Mouse (Mus musculus) stomach, embryonic 16.5 days (tissue): Measurements from ENCODE around the gene Gpr119. TPM values are rescaled to one million over a fixed set of nuclear protein-coding genes. Genes with fewer than 3 reads are reported as not detected.

ENCODE experiments used
- ATAC-seq: fragments of 200-750 bp; cut with Nextera tagmentation; 2 replicates; pipeline ENCODE4 v1.8.0; 2017; ENCODE audit warnings: moderate number of reproducible peaks, moderate TSS enrichment; ENCODE audit not compliant: insufficient read depth, low FRiP score
- H3K27ac ChIP-seq: fragments of 300-500 bp; sonication (generic); 2 replicates; pipeline ENCODE4 v1.5.1; 2014; ENCODE audit warnings: low read length
- H3K27me3 ChIP-seq: fragments of 300-500 bp; sonication (generic); 2 replicates; pipeline ENCODE4 v1.6.1; 2014; ENCODE audit warnings: low read length, control low read depth, mixed read lengths; ENCODE audit not compliant: control insufficient read depth, insufficient read depth
- H3K36me3 ChIP-seq: fragments of 300-500 bp; sonication (generic); 2 replicates; pipeline ENCODE4 v1.6.1; 2014; ENCODE audit warnings: low read length; ENCODE audit not compliant: control insufficient read depth, insufficient read depth
- H3K4me1 ChIP-seq: fragments of 300-500 bp; sonication (generic); 2 replicates; pipeline ENCODE4 v1.6.1; 2014; ENCODE audit warnings: low read length, control low read depth, mixed read lengths; ENCODE audit not compliant: control insufficient read depth, insufficient read depth
- H3K4me2 ChIP-seq: fragments of 300-500 bp; sonication (generic); 2 replicates; pipeline ENCODE4 v1.6.1; 2014; ENCODE audit warnings: low read depth, low read length, mixed read lengths
- H3K4me3 ChIP-seq: fragments of 300-500 bp; sonication (generic); replicated peaks from 2 replicates; pipeline ENCODE4 v1.5.1; 2014; ENCODE audit warnings: mild to moderate bottlenecking, low read length
- H3K9ac ChIP-seq: fragments of 300-500 bp; sonication (generic); 2 replicates; pipeline ENCODE4 v1.6.1; 2014; ENCODE audit warnings: low read length
- H3K9me3 ChIP-seq: fragments of 300-500 bp; sonication (generic); replicated peaks from 2 replicates; pipeline ENCODE4 v1.6.1; 2016; ENCODE audit warnings: low read length, control low read depth; ENCODE audit not compliant: control insufficient read depth
- WGBS: fragments of 180-500 bp; shearing (Covaris S2); extraction: QIAGEN DNeasy Blood & Tissue Kit; methylation state at CpG from one replicate; pipeline ENCODE4 v1.1.7; 2014; 5-methylcytosine and 5-hydroxymethylcytosine counted together
- polyA plus RNA-seq: library from polyadenylated mRNA; unstranded; fragments of >200 nt; fragmentation: Nextera tagmentation; extraction: Ambion mirVana; gene quantifications from 2 replicates; pipeline ENCODE4 v1.2.1, GENCODE M21; 2015

Gpr119 gene
- 0.14 TPM in 1 of 2 replicates, not detected in the other for polyA plus RNA-seq

- no peak within 1 kb of the TSS for H3K4me3 ChIP-seq
- no peak within 1 kb of the TSS for H3K27ac ChIP-seq
- H3K9me3 ChIP-seq: no peaks in the 10 kb centered on the region
- ATAC-seq: no peak
- no peaks in the 10 kb centered on the region for H3K4me1 ChIP-seq
- 51% methylated on average over 4 of the region's 4 CpGs for WGBS
- no peak within 1 kb of the TSS for H3K4me2 ChIP-seq
- H3K9ac ChIP-seq: no peak within 1 kb of the TSS
- no peaks in the 10 kb centered on the region for H3K36me3 ChIP-seq
- no peaks in the 10 kb centered on the region for H3K27me3 ChIP-seq
Measured at GRCm38 (mm10) chrX:48674171-48674570, at the start of gene Gpr119. Gene Gpr119 (minus strand): TSS chrX:48674478.

- Histone ChIP-seq H3K4me2 (no peak overlapping the region), H3K27me3 (no peaks in the 10 kb centered on the region), H3K9me3 (no peaks in the 10 kb centered on the region), H3K27ac (no peak overlapping the region), H3K36me3 (no peaks in the 10 kb centered on the region; the same call in 1 of the 2 replicates), H3K4me3 (no peak overlapping the region), H3K4me1 (no peaks in the 10 kb centered on the region), H3K9ac (no peak overlapping the region)
- WGBS: 87% methylated on average over 8 of the region's 8 CpGs
- ATAC-seq: no peak
Measured at GRCm38 (mm10) chrX:48712846-48713245, 38.6 kb upstream of the Gpr119 start.

GRCm38 (mm10) chrX:48709701-48710100 lies 35.4 kb upstream of the Gpr119 start:
- Histone ChIP-seq H3K9me3 (no peaks in the 10 kb centered on the region), H3K36me3 (no peaks in the 10 kb centered on the region; the same call in 1 of the 2 replicates), H3K9ac (no peak overlapping the region), H3K4me3 (no peak overlapping the region), H3K4me2 (no peak overlapping the region), H3K27me3 (no peaks in the 10 kb centered on the region), H3K4me1 (no peaks in the 10 kb centered on the region), H3K27ac (no peak overlapping the region)
- 89% methylated on average over 10 of the region's 10 CpGs for WGBS
- ATAC-seq: no peak

GRCm38 (mm10) chrX:48694864-48695371 lies 20.6 kb upstream of the Gpr119 start, which contains the start of gene Rbmx2:
Gene Rbmx2 (plus strand): TSS chrX:48695004.
- WGBS: 15% methylated on average over 42 of the region's 42 CpGs
- Histone ChIP-seq H3K36me3 (no peaks in the 10 kb centered on the region), H3K4me3 (peak within 1 kb of the TSS; percentile 58), H3K9me3 (no peaks in the 10 kb centered on the region), H3K4me1 (peaks cover 7% of the 10 kb centered on the region; the same call in 1 of the 2 replicates), H3K4me2 (peak within 1 kb of the TSS; percentile 55), H3K27ac (peak within 1 kb of the TSS; percentile 27; the same call in 1 of the 2 replicates), H3K9ac (peak within 1 kb of the TSS; percentile 68), H3K27me3 (no peaks in the 10 kb centered on the region)
- ATAC-seq: peak; percentile 95

GRCm38 (mm10) chrX:48694460-48694859 lies 20.2 kb upstream of the Gpr119 start:
- Histone ChIP-seq H3K4me1 (peaks cover 7% of the 10 kb centered on the region; the same call in 1 of the 2 replicates), H3K4me2 (peak overlapping the region; percentile 52), H3K27me3 (no peaks in the 10 kb centered on the region), H3K9ac (no peak overlapping the region), H3K9me3 (no peaks in the 10 kb centered on the region), H3K36me3 (no peaks in the 10 kb centered on the region), H3K4me3 (peak overlapping the region; percentile 58), H3K27ac (no peak overlapping the region)
- WGBS: 13% methylated on average over 6 of the region's 6 CpGs
- peak; percentile 69 for ATAC-seq

GRCm38 (mm10) chrX:48683857-48684256 lies 9.6 kb upstream of the Gpr119 start:
- no peak overlapping the region for H3K9ac ChIP-seq
- H3K4me1 ChIP-seq: no peaks in the 10 kb centered on the region
- no peaks in the 10 kb centered on the region for H3K9me3 ChIP-seq
- no peak overlapping the region for H3K4me2 ChIP-seq
- H3K27me3 ChIP-seq: no peaks in the 10 kb centered on the region
- no peak for ATAC-seq
- no peak overlapping the region for H3K27ac ChIP-seq
- WGBS: 65% methylated on average over 5 of the region's 5 CpGs
- H3K36me3 ChIP-seq: no peaks in the 10 kb centered on the region
- no peak overlapping the region for H3K4me3 ChIP-seq

- H3K27ac ChIP-seq: no peak overlapping the region
- no peaks in the 10 kb centered on the region for H3K36me3 ChIP-seq
- no peaks in the 10 kb centered on the region for H3K27me3 ChIP-seq
- H3K4me1 ChIP-seq: no peaks in the 10 kb centered on the region
- no peak for ATAC-seq
- no peak overlapping the region for H3K9ac ChIP-seq
- no peak overlapping the region for H3K4me3 ChIP-seq
- WGBS: 18% methylated on average over 3 of the region's 3 CpGs
- no peaks in the 10 kb centered on the region for H3K9me3 ChIP-seq
- H3K4me2 ChIP-seq: no peak overlapping the region
Measured at GRCm38 (mm10) chrX:48683451-48683850, 9.2 kb upstream of the Gpr119 start.

GRCm38 (mm10) chrX:48671714-48672113 lies 2.6 kb downstream of the Gpr119 start:
- Histone ChIP-seq H3K4me1 (no peaks in the 10 kb centered on the region), H3K4me2 (no peak overlapping the region), H3K4me3 (no peak overlapping the region), H3K27ac (no peak overlapping the region), H3K27me3 (no peaks in the 10 kb centered on the region), H3K9me3 (no peaks in the 10 kb centered on the region), H3K36me3 (no peaks in the 10 kb centered on the region), H3K9ac (no peak overlapping the region)
- 58% methylated on average over 3 of the region's 3 CpGs for WGBS
- ATAC-seq: no peak

- Histone ChIP-seq H3K36me3 (no peaks in the 10 kb centered on the region), H3K4me1 (no peaks in the 10 kb centered on the region), H3K9ac (no peak overlapping the region), H3K27ac (no peak overlapping the region), H3K9me3 (no peaks in the 10 kb centered on the region), H3K4me2 (no peak overlapping the region), H3K27me3 (no peaks in the 10 kb centered on the region), H3K4me3 (no peak overlapping the region)
- 74% methylated on average over 3 of the region's 3 CpGs for WGBS
- no peak for ATAC-seq
Measured at GRCm38 (mm10) chrX:48669588-48669987, 4.7 kb downstream of the Gpr119 start.
